Mouse (Mus musculus) forebrain, embryonic 10.5 days (tissue): ENCODE measurements around the gene Rps9. TPM values are rescaled to one million over a fixed set of nuclear protein-coding genes. Genes with fewer than 3 reads are reported as not detected.
A peak's percentile ranks its signal among the peaks of the same experiment; 100 is the strongest.

ENCODE experiments used
- microRNA-seq: library from miRNA; unstranded; fragments of <30 nt; microRNA quantifications from one replicate; pipeline ENCODE4, GENCODE M21; 2017
- polyA plus RNA-seq: library from polyadenylated mRNA; unstranded; fragments of >200 nt; fragmentation: Nextera tagmentation; extraction: Ambion mirVana; gene quantifications from 2 replicates; pipeline ENCODE4 v1.2.1, GENCODE M21; 2016

The Rps9 gene
- polyA plus RNA-seq, 1 experiment from 2014 or later, result 1,436 TPM

Small RNA genes within 50 kb of the gene (microRNA-seq; reads per million reads assigned to microRNA genes)
- 4.5 reads per million, percentile 11 among the genes with 10 or more reads in this experiment for gene Mir3572

Other genes starting within 250 kb of the Rps9 start
- gene Tarm1, start 201.4 kb upstream of the Rps9 start, polyA plus RNA-seq, result not detected in 2 replicates
- 0.09 TPM in 1 of 2 replicates, not detected in the other for gene Oscar, start 87.8 kb upstream of the Rps9 start, polyA plus RNA-seq
- gene Ndufa3, start 86.6 kb upstream of the Rps9 start, polyA plus RNA-seq, result 363 and 367 TPM in 2 replicates
- gene Tfpt, start 74.1 kb upstream of the Rps9 start, polyA plus RNA-seq, result 29.0 and 30.8 TPM in 2 replicates
- gene Prpf31, start 74.0 kb upstream of the Rps9 start, polyA plus RNA-seq, result 190 and 191 TPM in 2 replicates
- 72.9 and 76.6 TPM in 2 replicates for gene Cnot3, start 58.7 kb upstream of the Rps9 start, polyA plus RNA-seq
- 14.6 and 15.4 TPM in 2 replicates for gene Leng1, start 38.2 kb upstream of the Rps9 start, polyA plus RNA-seq
- 3.3 and 4.1 TPM in 2 replicates for gene Tmc4, start 26.4 kb upstream of the Rps9 start, polyA plus RNA-seq
- gene Tsen34, start 11.1 kb upstream of the Rps9 start, polyA plus RNA-seq, result 286 and 298 TPM in 2 replicates
- 37.5 and 40.9 TPM in 2 replicates for gene Mboat7, start 10.5 kb upstream of the Rps9 start, polyA plus RNA-seq
- gene Pirb, start 16.4 kb downstream of the Rps9 start, polyA plus RNA-seq, result 0.19 and 0.26 TPM in 2 replicates
- gene Gm15448, start 121.7 kb downstream of the Rps9 start, polyA plus RNA-seq, result not detected in 2 replicates
- not detected in 2 replicates for gene Pira2, start 141.1 kb downstream of the Rps9 start, polyA plus RNA-seq
- gene Gm14548, start 194.1 kb downstream of the Rps9 start, polyA plus RNA-seq, result not detected in 2 replicates
- not detected in 2 replicates for gene Lilra6, start 211.5 kb downstream of the Rps9 start, polyA plus RNA-seq